Mouse (Mus musculus) MEL (cell line): ENCODE measurements around the gene Gm266. TPM values are rescaled to one million over a fixed set of nuclear protein-coding genes. Genes with fewer than 3 reads are reported as not detected.

ENCODE experiments used
- DNase-seq: peaks from one replicate; pipeline ENCODE4 v3.0.0; 2011; ENCODE audit warnings: low read depth, low spot score
- H3K27ac ChIP-seq: 2 replicates; pipeline ENCODE4 v1.5.1; 2012; ENCODE audit warnings: low read depth, mild to moderate bottlenecking, control low read depth, low read length, moderate library complexity; ENCODE audit not compliant: control insufficient read depth
- H3K27me3 ChIP-seq, 2 experiments: fragments of 150-350 bp in 1 of 2; sonication (generic) in 1 of 2; 2 replicates each; pipeline ENCODE4 v1.6.1; 2012; ENCODE audit warnings: low read length in 2 of 2, mild to moderate bottlenecking in 2 of 2, improper control_type of control experiment in 1 of 2, moderate library complexity in 1 of 2; ENCODE audit not compliant: insufficient read depth in 2 of 2, control insufficient read depth in 1 of 2
- H3K36me3 ChIP-seq, 2 experiments: 2 replicates each; pipeline ENCODE4 v1.6.1; 2012 to 2014; ENCODE audit warnings: low read length in 2 of 2, improper control_type of control experiment in 1 of 2, inconsistent platforms in 1 of 2, mild to moderate bottlenecking in 1 of 2; ENCODE audit not compliant: insufficient read depth in 2 of 2, control insufficient read depth in 1 of 2
- H3K4me1 ChIP-seq, 2 experiments: fragments of 150-350 bp in 1 of 2; sonication (generic) in 1 of 2; 2 replicates each; pipeline ENCODE4 v1.6.1; 2012; ENCODE audit warnings: low read length in 2 of 2, improper control_type of control experiment in 1 of 2, mild to moderate bottlenecking in 1 of 2; ENCODE audit not compliant: insufficient read depth in 2 of 2, control insufficient read depth in 1 of 2
- H3K4me3 ChIP-seq, 2 experiments: fragments of 150-350 bp in 1 of 2; sonication (generic) in 1 of 2; 2 replicates each; pipeline ENCODE4 v1.5.1; 2012; ENCODE audit warnings: low read depth in 2 of 2, low read length in 2 of 2, mild to moderate bottlenecking in 2 of 2, moderate library complexity in 2 of 2, control low read depth in 1 of 2, improper control_type of control experiment in 1 of 2; ENCODE audit not compliant: control insufficient read depth in 1 of 2, insufficient read depth in 1 of 2
- H3K79me2 ChIP-seq: 2 replicates; pipeline ENCODE4 v1.6.1; 2012; ENCODE audit warnings: mild to moderate bottlenecking, low read length, moderate library complexity; ENCODE audit not compliant: control insufficient read depth, poor library complexity, insufficient read depth
- H3K9ac ChIP-seq: 2 replicates; pipeline ENCODE4 v1.6.1; 2012; ENCODE audit warnings: low read depth, mild to moderate bottlenecking, control low read depth, low read length, moderate library complexity; ENCODE audit not compliant: control insufficient read depth, poor library complexity, severe bottlenecking
- H3K9me3 ChIP-seq: fragments of 150-350 bp; sonication (generic); replicated peaks from 2 replicates; pipeline ENCODE4 v1.6.1; 2012; ENCODE audit warnings: mild to moderate bottlenecking, low read length, improper control_type of control experiment, moderate library complexity; ENCODE audit not compliant: insufficient read depth
- BHLHE40 ChIP-seq: IDR thresholded peaks from 2 replicates; pipeline ENCODE4 v1.6.1; 2012; ENCODE audit warnings: low read depth, mild to moderate bottlenecking, inconsistent platforms, low read length, improper control_type of control experiment, borderline replicate concordance
- CHD1 ChIP-seq: IDR thresholded peaks from 2 replicates; pipeline ENCODE4 v1.6.1; 2012; ENCODE audit warnings: low read depth, mild to moderate bottlenecking, inconsistent platforms, low read length, improper control_type of control experiment
- CHD2 ChIP-seq: IDR thresholded peaks from 2 replicates; pipeline ENCODE4 v1.6.1; 2011; ENCODE audit warnings: low read length, improper control_type of control experiment
- E2F4 ChIP-seq: IDR thresholded peaks from 2 replicates; pipeline ENCODE4 v1.6.1; 2011; ENCODE audit warnings: low read depth, low read length, improper control_type of control experiment, borderline replicate concordance
- ELF1 ChIP-seq: IDR thresholded peaks from 2 replicates; pipeline ENCODE4 v1.6.1; 2014; ENCODE audit warnings: low read depth, mild to moderate bottlenecking, inconsistent platforms, low read length, improper control_type of control experiment, moderate library complexity
- EP300 ChIP-seq, 2 experiments: IDR thresholded peaks; 2 replicates each; pipeline ENCODE4 v1.6.1; 2011; ENCODE audit warnings: improper control_type of control experiment in 2 of 2, low read length in 2 of 2, low read depth in 1 of 2, mild to moderate bottlenecking in 1 of 2
- GABPA ChIP-seq: IDR thresholded peaks from 2 replicates; pipeline ENCODE4 v1.6.1; 2012; ENCODE audit warnings: low read depth, mild to moderate bottlenecking, inconsistent platforms, low read length, improper control_type of control experiment, moderate library complexity
- GATA1 ChIP-seq: IDR thresholded peaks from 2 replicates; pipeline ENCODE4 v1.6.1; 2011; ENCODE audit warnings: low read depth, low read length, improper control_type of control experiment
- HCFC1 ChIP-seq: IDR thresholded peaks from 2 replicates; pipeline ENCODE4 v1.6.1; 2012; ENCODE audit warnings: low read depth, mild to moderate bottlenecking, inconsistent platforms, low read length, improper control_type of control experiment, moderate library complexity
- JUND ChIP-seq: IDR thresholded peaks from 2 replicates; pipeline ENCODE4 v1.6.1; 2011; ENCODE audit warnings: low read depth, mild to moderate bottlenecking, improper control_type of control experiment, low read length
- MAX ChIP-seq: IDR thresholded peaks from 2 replicates; pipeline ENCODE4 v1.6.1; 2011; ENCODE audit warnings: low read length, improper control_type of control experiment
- MAZ ChIP-seq: IDR thresholded peaks from 2 replicates; pipeline ENCODE4 v1.6.1; 2012; ENCODE audit warnings: low read depth, mild to moderate bottlenecking, inconsistent platforms, low read length, improper control_type of control experiment
- MEF2A ChIP-seq: IDR thresholded peaks from 2 replicates; pipeline ENCODE4 v1.6.1; 2014; ENCODE audit warnings: low read depth, mild to moderate bottlenecking, inconsistent platforms, low read length, improper control_type of control experiment; ENCODE audit not compliant: poor library complexity, insufficient replicate concordance, severe bottlenecking; ENCODE audit errors: extremely low read depth
- MXI1 ChIP-seq: IDR thresholded peaks from 2 replicates; pipeline ENCODE4 v1.6.1; 2011; ENCODE audit warnings: mild to moderate bottlenecking, low read depth, low read length, improper control_type of control experiment
- MYB ChIP-seq: IDR thresholded peaks from 2 replicates; pipeline ENCODE4 v1.6.1; 2011; ENCODE audit warnings: mild to moderate bottlenecking, low read depth, low read length, improper control_type of control experiment
- MYC ChIP-seq: IDR thresholded peaks from 2 replicates; pipeline ENCODE4 v1.6.1; 2011; ENCODE audit warnings: low read depth, mild to moderate bottlenecking, low read length, improper control_type of control experiment, moderate library complexity
- NELFE ChIP-seq: IDR thresholded peaks from 2 replicates; pipeline ENCODE4 v1.6.1; 2011; ENCODE audit warnings: low read depth, low read length, improper control_type of control experiment
- POLR2AphosphoS5 ChIP-seq: IDR thresholded peaks from 2 replicates; pipeline ENCODE4 v1.6.1; 2012; ENCODE audit warnings: low read depth, borderline replicate concordance, mild to moderate bottlenecking, inconsistent platforms, low read length, moderate library complexity, mixed read lengths
- RAD21 ChIP-seq: IDR thresholded peaks from 2 replicates; pipeline ENCODE4 v1.6.1; 2011; ENCODE audit warnings: mild to moderate bottlenecking, low read depth, low read length, improper control_type of control experiment
- SIN3A ChIP-seq: IDR thresholded peaks from 2 replicates; pipeline ENCODE4 v1.6.1; 2012; ENCODE audit warnings: low read length, improper control_type of control experiment, inconsistent platforms
- SMC3 ChIP-seq: IDR thresholded peaks from 2 replicates; pipeline ENCODE4 v1.6.1; 2011; ENCODE audit warnings: low read depth, low read length, improper control_type of control experiment
- TAL1 ChIP-seq: IDR thresholded peaks from 2 replicates; pipeline ENCODE4 v1.6.1; 2012; ENCODE audit warnings: mild to moderate bottlenecking, inconsistent platforms, low read length, moderate library complexity, mixed read lengths
- TBP ChIP-seq: IDR thresholded peaks from 2 replicates; pipeline ENCODE4 v1.8.0; 2011; ENCODE audit warnings: low read depth, low read length, improper control_type of control experiment
- UBTF ChIP-seq: IDR thresholded peaks from 2 replicates; pipeline ENCODE4 v1.6.1; 2012; ENCODE audit warnings: low read depth, mild to moderate bottlenecking, inconsistent platforms, low read length, improper control_type of control experiment, moderate library complexity, borderline replicate concordance; ENCODE audit not compliant: insufficient read depth
- USF1 ChIP-seq: IDR thresholded peaks from 2 replicates; pipeline ENCODE4 v1.6.1; 2014; ENCODE audit warnings: low read depth, mild to moderate bottlenecking, inconsistent platforms, low read length, improper control_type of control experiment, moderate library complexity
- USF2 ChIP-seq, 2 experiments: IDR thresholded peaks; 2 replicates each; pipeline ENCODE4 v1.6.1; 2011 to 2012; ENCODE audit warnings: improper control_type of control experiment in 2 of 2, low read length in 2 of 2, borderline replicate concordance in 1 of 2, inconsistent platforms in 1 of 2, low read depth in 1 of 2, mild to moderate bottlenecking in 1 of 2; ENCODE audit not compliant: insufficient read depth in 1 of 2
- ZC3H11A ChIP-seq: IDR thresholded peaks from 2 replicates; pipeline ENCODE4 v1.6.1; 2012; ENCODE audit warnings: low read depth, mild to moderate bottlenecking, inconsistent platforms, low read length, improper control_type of control experiment
- ZMIZ1 ChIP-seq: IDR thresholded peaks from 2 replicates; pipeline ENCODE4 v1.6.1; 2012; ENCODE audit warnings: low read depth, mild to moderate bottlenecking, inconsistent platforms, low read length, improper control_type of control experiment, moderate library complexity
- ZNF384 ChIP-seq: IDR thresholded peaks from 2 replicates; pipeline ENCODE4 v1.6.1; 2012; ENCODE audit warnings: low read depth, mild to moderate bottlenecking, inconsistent platforms, low read length, improper control_type of control experiment
- polyA plus RNA-seq, 2 experiments: library from polyadenylated mRNA; stranded (reverse) in 1 of 2; unstranded in 1 of 2; fragments of >175 nt in 1 of 2; fragments of >200 nt in 1 of 2; gene quantifications; 2 replicates each; pipeline versions ENCODE4 v1.2.1 to v1.2.4; 2012; ENCODE audit warnings: low replicate concordance in 2 of 2, low read depth in 1 of 2; ENCODE audit not compliant: insufficient read length in 2 of 2, insufficient read depth in 1 of 2, missing spikeins in 1 of 2
- total RNA-seq: library from RNA; depleted of rRNA; stranded (reverse); fragments of 300-350 nt; gene quantifications from 2 replicates; pipeline ENCODE4 v1.2.3, GENCODE M21; 2012

The Gm266 gene
- total and polyA plus RNA-seq, 3 experiments: not detected

GRCm38 (mm10) chr12:111504904-111505303 is 19.3 kb upstream of the Gm266 start (continued):
- TF ChIP-seq MXI1 (no peak), CHD2 (no peak), MYC (no peak), MAX (no peak), SIN3A (peak; percentile 33; the same call in 1 of the 2 replicates), RAD21 (peak; percentile 62), TBP (no peak), CHD1 (no peak)

DNA sequence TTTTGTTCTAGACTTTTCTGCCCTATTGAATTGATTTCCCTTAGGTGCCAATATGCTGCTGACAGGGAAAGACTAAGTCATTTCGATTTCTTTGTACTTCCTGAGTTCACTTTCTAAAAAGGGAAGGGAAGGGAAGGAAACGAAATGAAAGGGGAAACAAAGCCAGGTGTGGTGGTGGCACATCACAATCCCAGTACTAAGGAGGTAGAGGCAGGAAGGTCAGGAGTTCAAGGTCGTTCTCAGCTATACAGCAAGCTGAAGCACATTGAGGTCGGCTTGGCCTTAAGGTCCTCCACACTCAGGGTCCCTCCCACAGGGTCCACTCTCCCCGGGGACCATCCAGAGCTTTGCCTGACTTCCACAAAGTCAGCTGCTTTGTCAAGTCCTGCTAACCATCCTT is 17.9 kb upstream of the Gm266 start:
- no peaks in the 10 kb centered on the region for H3K9me3 ChIP-seq
- no peak overlapping the region for H3K9ac ChIP-seq
- H3K27me3 ChIP-seq: peaks cover 0 to 4% of the 10 kb centered on the region in 2 experiments; a peak in 3 of 4 replicates
- TF ChIP-seq MEF2A (no peak), NELFE (no peak), ZC3H11A (no peak), POLR2AphosphoS5 (no peak), RAD21 (no peak), CHD2 (no peak), E2F4 (no peak), ZNF384 (no peak), UBTF (no peak), MXI1 (no peak), HCFC1 (no peak), TAL1 (no peak), MYC (no peak), ZMIZ1 (no peak)
- no peaks in the 10 kb centered on the region for H3K36me3 ChIP-seq
- no peak for DNase-seq
- H3K27ac ChIP-seq: no peak overlapping the region
- H3K4me1 ChIP-seq: no peaks in the 10 kb centered on the region
- no peaks in the 10 kb centered on the region for H3K79me2 ChIP-seq
- no peak overlapping the region for H3K4me3 ChIP-seq

GRCm38 (mm10) chr12:111503063-111503567 is 17.5 kb upstream of the Gm266 start:
- no peak for TF ChIP-seq ELF1
- TF ChIP-seq JUND: no peak
- no peak for TF ChIP-seq EP300 (IDR thresholded peaks at IDR 0.05; ENCODE audit: low read depth in 1 of 2, low read length in 2 of 2)
- TF ChIP-seq TBP: no peak
- no peak for TF ChIP-seq E2F4
- TF ChIP-seq BHLHE40: no peak
- no peak for TF ChIP-seq RAD21
- TF ChIP-seq USF2 (IDR thresholded peaks at IDR 0.05; ENCODE audit: borderline replicate concordance in 1 of 2, insufficient read depth in 1 of 2, low read depth in 1 of 2, low read length in 2 of 2): no peak
- TF ChIP-seq UBTF: no peak
- no peak for TF ChIP-seq SMC3
- TF ChIP-seq MYB: no peak
- TF ChIP-seq USF1: no peak
- no peak for TF ChIP-seq MAZ
- no peak for TF ChIP-seq GATA1
- TF ChIP-seq GABPA: no peak
- no peak for TF ChIP-seq ZNF384
- TF ChIP-seq, all 39 proteins: peak for 0
- H3K27ac ChIP-seq: no peak overlapping the region
- H3K4me3 ChIP-seq: no peak overlapping the region
- no peaks in the 10 kb centered on the region for H3K9me3 ChIP-seq
- DNase-seq: no peak
- H3K36me3 ChIP-seq: no peaks in the 10 kb centered on the region
- peaks cover 0 to 4% of the 10 kb centered on the region in 2 experiments; a peak in 3 of 4 replicates for H3K27me3 ChIP-seq
- H3K9ac ChIP-seq: no peak overlapping the region
- H3K4me1 ChIP-seq: no peaks in the 10 kb centered on the region
- H3K79me2 ChIP-seq: no peaks in the 10 kb centered on the region
